In genomic region chr2:114059608-114060007, GRCm38 (mm10) we compare ENCODE assay signal across 28 mouse cellular contexts. TPM values are rescaled to one million over a fixed set of nuclear protein-coding genes. Genes with fewer than 3 reads are reported as not detected.
"Had no signal": no experiment of that assay in that cellular context is flagged by ENCODE, and none has a peak within 500 bp of the region (broad histone marks: within the 10 kb centered on the region; RNA-seq: fewer than 3 reads in every experiment).

No protein-coding gene starts in this region.

- H3K4me2 ChIP-seq: kidney, embryonic 15.5 days; limb, embryonic 13.5 days; liver, embryonic 12.5 days; liver, embryonic 15.5 days; lung, embryonic 15.5 days; midbrain, embryonic 11.5 days; neural tube, embryonic 13.5 days had no signal

- H3K4me3 ChIP-seq: kidney, embryonic 15.5 days; layer of hippocampus, adult 2 months; limb, embryonic 10.5 days; limb, embryonic 13.5 days; liver, embryonic 12.5 days; liver, embryonic 15.5 days; lung, embryonic 15.5 days; neural tube, embryonic 13.5 days had no signal

- H3K36me3 ChIP-seq: kidney, embryonic 15.5 days; limb, embryonic 10.5 days; limb, embryonic 13.5 days; liver, embryonic 12.5 days; liver, embryonic 15.5 days; lung, embryonic 15.5 days; neural tube, embryonic 13.5 days had no signal

- DNase-seq: kidney, adult 8-10 months; kidney, postnatal 14 days; layer of hippocampus, adult 9-11 months; liver; lung, adult 18-20 months; lung, postnatal 10 days; lung, postnatal 4 days; retina, postnatal 1 day; right cerebral cortex, postnatal 25 days; spleen, adult 18-20 months; thymus, adult 18-20 months; thymus, postnatal 36 days had no signal

- H3K27me3 ChIP-seq: kidney, embryonic 15.5 days; liver, embryonic 12.5 days; liver, embryonic 15.5 days; lung, embryonic 15.5 days; neural tube, embryonic 13.5 days had no signal

- H3K27ac ChIP-seq: kidney, embryonic 15.5 days; layer of hippocampus, adult 2 months; limb, embryonic 10.5 days; limb, embryonic 13.5 days; liver, embryonic 12.5 days; liver, embryonic 15.5 days; lung, embryonic 15.5 days; neural tube, embryonic 13.5 days had no signal

- H3K4me1 ChIP-seq: kidney, embryonic 15.5 days; liver, embryonic 12.5 days; liver, embryonic 15.5 days; neural tube, embryonic 13.5 days had no signal

- H3K9ac ChIP-seq: kidney, embryonic 15.5 days; limb, embryonic 13.5 days; liver, embryonic 12.5 days; liver, embryonic 15.5 days; lung, embryonic 15.5 days; neural tube, embryonic 13.5 days had no signal

- H3K9me3 ChIP-seq: kidney, embryonic 15.5 days; limb, embryonic 10.5 days; limb, embryonic 13.5 days; liver, embryonic 12.5 days; liver, embryonic 15.5 days; lung, embryonic 15.5 days; neural tube, embryonic 13.5 days had no signal

RNA-seq across cellular contexts. Expression of gene Actc1, which starts 6.3 kb away (rescaled TPM):
- total RNA-seq: layer of hippocampus, adult 2 months; layer of hippocampus, postnatal 25 days; left cerebral cortex, adult 18-20 months; left cerebral cortex, postnatal 25 days; megakaryocyte progenitor cell, adult 5-6 weeks; megakaryocyte-erythroid progenitor cell, adult 5-6 weeks; neutrophil, adult 5-6 weeks had no signal

RNA-seq across cellular contexts. Expression of gene Gjd2, which starts 46.2 kb away (rescaled TPM):
- total RNA-seq: megakaryocyte progenitor cell, adult 5-6 weeks; megakaryocyte-erythroid progenitor cell, adult 5-6 weeks; neutrophil, adult 5-6 weeks had no signal
- polyA plus RNA-seq: limb, embryonic 10.5 days; liver, embryonic 15.5 days; urinary bladder, adult 2 months had no signal
